ENCODE assay signal across 18 mouse cellular contexts in the genomic region with DNA sequence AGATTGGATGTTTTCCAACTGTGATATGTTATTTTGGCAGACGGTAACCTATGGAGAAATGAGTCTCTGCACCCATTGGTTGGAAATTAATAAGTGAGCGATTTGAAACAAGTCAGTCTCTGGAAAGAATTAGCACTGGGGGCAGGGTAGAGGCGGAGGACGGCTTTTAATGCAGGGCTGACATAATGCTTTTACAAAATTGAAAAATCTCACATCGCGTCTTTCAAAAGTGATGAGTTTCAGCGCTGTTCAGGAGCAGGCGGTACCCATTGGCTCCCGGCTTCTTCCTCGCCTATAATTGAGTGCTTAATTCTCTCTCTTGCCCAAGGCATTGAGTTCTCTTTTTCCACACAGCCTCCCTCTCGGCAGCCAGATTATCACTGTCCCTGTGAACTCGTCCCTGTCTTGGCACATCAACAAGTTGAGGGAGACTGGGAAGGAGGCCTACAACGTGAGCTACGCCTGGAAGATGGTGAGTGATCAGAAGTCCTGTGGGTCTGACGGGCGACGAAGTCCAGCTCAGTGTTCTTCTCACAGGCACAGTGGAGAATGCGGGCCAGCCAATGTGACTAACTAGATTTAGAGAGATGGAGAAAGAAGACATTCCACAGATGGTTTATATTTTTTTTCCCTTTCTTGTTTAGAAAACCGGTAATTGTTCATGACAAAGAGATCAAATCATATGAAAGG. TPM values are rescaled to one million over a fixed set of nuclear protein-coding genes. Genes with fewer than 3 reads are reported as not detected.
DNase-seq lines count a peak whose midpoint lies in the region; ATAC-seq and TF ChIP-seq lines count a peak whose summit lies in the region.
"Had no signal": no experiment of that assay in that cellular context is flagged by ENCODE, and none has a peak within 500 bp of the region (broad histone marks: within the 10 kb centered on the region; RNA-seq: fewer than 3 reads in every experiment).

No protein-coding gene starts in this region.

- H3K27ac ChIP-seq in hindbrain, embryonic 15.5 days (replicated peaks): 0 out of 2 replicates have a peak overlapping the region, but pooled peaks have one; percentile 48
- H3K27ac ChIP-seq in hindbrain, embryonic 11.5 days (ENCODE audit: low read depth, low read length): no peak overlapping the region
- H3K27ac ChIP-seq in forebrain, embryonic 16.5 days (ENCODE audit: low read length): no peak overlapping the region
- H3K27ac ChIP-seq: left cerebral cortex, adult 2 months; liver, embryonic 15.5 days had no signal

- 62% methylated on average over 19 of the region's 19 CpGs for WGBS in hindbrain, embryonic 15.5 days
- 87% methylated on average over 19 of the region's 19 CpGs for WGBS in hindbrain, embryonic 11.5 days
- 50% methylated on average over 19 of the region's 19 CpGs for WGBS in forebrain, embryonic 16.5 days

- no peak overlapping the region for H3K4me3 ChIP-seq in hindbrain, embryonic 15.5 days
- no peak overlapping the region for H3K4me3 ChIP-seq in hindbrain, embryonic 11.5 days (ENCODE audit: low read depth, low read length)
- H3K4me3 ChIP-seq in forebrain, embryonic 16.5 days (replicated peaks; ENCODE audit: low read length): no peak overlapping the region
- H3K4me3 ChIP-seq: left cerebral cortex, adult 2 months; liver, embryonic 15.5 days had no signal

- peak; percentile 27; the same call in 1 of the 2 replicates for ATAC-seq in hindbrain, embryonic 15.5 days (ENCODE audit: low FRiP score, low read depth)
- no peak for ATAC-seq in hindbrain, embryonic 11.5 days (ENCODE audit: low FRiP score)
- ATAC-seq in forebrain, embryonic 16.5 days: peak; percentile 79
- ATAC-seq: intestine, embryonic 16.5 days; Patski had no signal

- no peak for DNase-seq in hindbrain, embryonic 11.5 days (ENCODE audit: low spot score)
- DNase-seq in Muller cell, postnatal 12 days (ENCODE audit: inconsistent ontology term): peak; percentile 62
- DNase-seq in brain, embryonic 14.5 days (ENCODE audit: low read depth): peak; percentile 66
- no peak for DNase-seq in urinary bladder, postnatal 14 days (ENCODE audit: low spot score)
- DNase-seq in adrenal gland, postnatal 10 days: no peak
- no peak for DNase-seq in layer of hippocampus, postnatal 25 days (ENCODE audit: extremely low spot score in 1 of 2, low spot score in 1 of 2)
- DNase-seq: kidney, postnatal 36 days; spleen, adult 18-20 months had no signal

- peaks cover 24% of the 10 kb centered on the region for H3K36me3 ChIP-seq in hindbrain, embryonic 15.5 days
- peaks cover 8% of the 10 kb centered on the region; the same call in 1 of the 2 replicates for H3K36me3 ChIP-seq in hindbrain, embryonic 11.5 days (ENCODE audit: control insufficient read depth, insufficient read depth, low read length)
- peaks cover 7% of the 10 kb centered on the region; the same call in 1 of the 2 replicates for H3K36me3 ChIP-seq in forebrain, embryonic 16.5 days (ENCODE audit: control insufficient read depth, insufficient read depth)
- H3K36me3 ChIP-seq: liver, embryonic 15.5 days had no signal

- 0 out of 2 replicates have a peak overlapping the region, but pooled peaks have one; percentile 3 for H3K4me2 ChIP-seq in hindbrain, embryonic 15.5 days
- no peak overlapping the region for H3K4me2 ChIP-seq in hindbrain, embryonic 11.5 days (replicated peaks; ENCODE audit: low read depth, low read length)
- H3K4me2 ChIP-seq in forebrain, embryonic 16.5 days (ENCODE audit: low read length): no peak overlapping the region
- H3K4me2 ChIP-seq: liver, embryonic 15.5 days had no signal

- H3K4me1 ChIP-seq in hindbrain, embryonic 15.5 days (replicated peaks): peaks cover 7% of the 10 kb centered on the region; the same call in 1 of the 2 replicates
- no peaks in the 10 kb centered on the region for H3K4me1 ChIP-seq in hindbrain, embryonic 11.5 days (replicated peaks; ENCODE audit: control insufficient read depth, insufficient read depth, low read length)
- H3K4me1 ChIP-seq in forebrain, embryonic 16.5 days (replicated peaks; ENCODE audit: control insufficient read depth, insufficient read depth, low read length): peaks cover 3% of the 10 kb centered on the region
- H3K4me1 ChIP-seq: liver, embryonic 15.5 days had no signal

- H3K9ac ChIP-seq in hindbrain, embryonic 15.5 days: no peak overlapping the region
- H3K9ac ChIP-seq in hindbrain, embryonic 11.5 days (ENCODE audit: low read depth, low read length): no peak overlapping the region
- no peak overlapping the region; the same call in 1 of the 2 replicates for H3K9ac ChIP-seq in forebrain, embryonic 16.5 days (replicated peaks; ENCODE audit: low read depth, low read length)
- H3K9ac ChIP-seq: liver, embryonic 15.5 days had no signal

- no peaks in the 10 kb centered on the region for H3K9me3 ChIP-seq in hindbrain, embryonic 15.5 days
- no peaks in the 10 kb centered on the region for H3K9me3 ChIP-seq in hindbrain, embryonic 11.5 days (ENCODE audit: control insufficient read depth, low read length)
- no peaks in the 10 kb centered on the region for H3K9me3 ChIP-seq in forebrain, embryonic 16.5 days (ENCODE audit: control insufficient read depth, low read length)
- H3K9me3 ChIP-seq: liver, embryonic 15.5 days had no signal

- TF ChIP-seq CTCF in brain, embryonic 14.5 days (IDR thresholded peaks at IDR 0.05; ENCODE audit: borderline replicate concordance, extremely low read depth, insufficient read depth, insufficient read length): no peak

- no peaks in the 10 kb centered on the region for H3K27me3 ChIP-seq in hindbrain, embryonic 15.5 days
- no peaks in the 10 kb centered on the region for H3K27me3 ChIP-seq in hindbrain, embryonic 11.5 days (ENCODE audit: control insufficient read depth, insufficient read depth, low read length)
- H3K27me3 ChIP-seq in forebrain, embryonic 16.5 days (replicated peaks; ENCODE audit: control insufficient read depth, insufficient read depth, low read length): no peaks in the 10 kb centered on the region
- H3K27me3 ChIP-seq: liver, embryonic 15.5 days; Patski had no signal

- TF ChIP-seq POLR2A in brain, embryonic 14.5 days (IDR thresholded peaks at IDR 0.05; ENCODE audit: borderline replicate concordance, extremely low read depth, insufficient read depth, insufficient read length, poor library complexity, severe bottlenecking): no peak

RNA-seq across cellular contexts. Expression of a gene that starts 52.6 kb away (rescaled TPM):
- not detected in 2 replicates for polyA plus RNA-seq in hindbrain, embryonic 15.5 days (2015; fragmentation: Nextera tagmentation; extraction: Ambion mirVana)
- not detected in 2 replicates for polyA plus RNA-seq in hindbrain, embryonic 11.5 days (2014; fragmentation: Nextera tagmentation; extraction: Ambion mirVana)
- polyA plus RNA-seq in brain, embryonic 14.5 days (2012; rRNA removed): not detected in 2 replicates
- not detected in 2 replicates for polyA plus RNA-seq in forebrain, embryonic 16.5 days (2015; fragmentation: Nextera tagmentation; extraction: Ambion mirVana)
- total RNA-seq in adrenal gland, postnatal 10 days (2021): not detected
- total RNA-seq in layer of hippocampus, postnatal 25 days (2021): not detected
- total RNA-seq: gastrocnemius, postnatal 4 days; left cerebral cortex, adult 2 months had no signal
- polyA plus RNA-seq: heart, postnatal 0 days; intestine, embryonic 16.5 days; liver, embryonic 15.5 days; Patski; testis, adult 2 months; urinary bladder, adult 2 months had no signal

Comparison
In these comparisons a context has a peak if more than half of its experiments do, and no peak if none do; other contexts are left out.
1. DNase-seq: peak in Muller cell, postnatal 12 days (single experiment) and brain, embryonic 14.5 days (single experiment); none in hindbrain, embryonic 11.5 days (single experiment), urinary bladder, postnatal 14 days (single experiment), adrenal gland, postnatal 10 days (single experiment) and layer of hippocampus, postnatal 25 days (0 of 2).